Mouse (Mus musculus) frontal cortex, postnatal 25 days (tissue): ENCODE results near the gene Sel1l.
"Not testable (repeated sequence)": the region's sequence is repeated elsewhere in the genome, so short reads cannot be mapped to it uniquely, and the experiment has no call there.

Source experiments
- DNase-seq, 2 experiments: peaks; one replicate each; pipeline ENCODE4 v3.0.0; 2022; ENCODE audit warnings: low spot score in 2 of 2

The Sel1l gene

DNA sequence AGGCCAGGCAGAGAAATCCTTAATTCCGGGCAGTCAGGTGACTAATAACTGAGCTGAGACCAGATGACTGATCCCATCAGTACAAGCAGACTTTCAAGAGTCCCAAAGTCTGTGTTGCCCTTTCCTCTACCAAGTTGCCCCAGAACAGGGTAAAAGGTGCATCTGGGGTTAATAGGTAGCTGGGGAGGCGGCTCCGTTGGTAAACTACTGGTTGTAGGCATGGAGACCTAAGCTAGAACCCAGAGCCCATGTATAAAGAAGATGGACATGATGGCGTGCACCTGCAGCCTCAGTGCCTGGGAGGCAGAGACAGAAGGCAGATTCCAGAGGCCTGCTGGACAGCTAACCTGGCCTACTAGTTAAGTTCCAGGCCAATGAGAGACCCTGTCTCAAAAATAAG, 30.2 kb downstream of the Sel1l start:
- peak in 1 of 2 experiments; percentile 1 for DNase-seq

DNA sequence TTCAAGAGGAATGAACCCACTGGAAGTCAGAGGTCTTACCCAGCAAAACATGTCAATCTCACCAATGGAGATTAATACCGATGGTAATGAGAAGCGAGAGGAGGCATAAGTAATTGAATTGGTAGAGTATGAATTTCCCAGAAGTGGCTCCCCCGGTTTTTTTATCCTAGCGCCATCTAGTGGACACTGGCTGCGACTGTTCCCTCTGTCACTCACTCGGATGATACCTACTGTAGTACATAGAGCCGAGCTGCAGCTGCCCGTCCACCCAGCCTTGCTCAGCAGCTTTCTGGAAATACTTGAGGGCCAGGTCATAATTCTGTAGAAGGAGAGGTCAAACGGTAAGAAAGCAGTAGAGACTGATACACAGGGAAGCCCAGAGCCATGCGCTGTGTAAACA, 33.0 kb downstream of the Sel1l start:
- peak in 1 of 2 experiments; percentile 32 for DNase-seq

DNA sequence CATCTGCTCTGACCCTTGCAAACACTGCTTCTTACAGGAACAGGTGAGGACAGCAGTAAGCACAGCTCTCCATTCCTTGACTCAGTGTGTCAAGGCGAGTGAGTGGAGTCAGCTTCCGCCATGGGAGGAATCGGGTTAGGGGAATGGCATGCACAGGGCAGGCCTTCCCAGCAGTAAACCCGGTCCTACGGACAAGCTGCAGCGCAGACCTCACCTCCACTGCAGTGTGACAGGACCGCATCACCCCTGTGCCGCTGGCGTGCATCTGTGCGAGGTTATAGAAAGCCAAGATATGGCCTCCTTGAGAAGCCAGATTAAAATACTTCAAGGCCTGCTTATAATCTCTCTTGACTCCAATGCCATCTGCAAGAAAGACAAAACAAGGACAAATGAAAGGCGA, 33.4 kb downstream of the Sel1l start:
- DNase-seq: no peak

DNA sequence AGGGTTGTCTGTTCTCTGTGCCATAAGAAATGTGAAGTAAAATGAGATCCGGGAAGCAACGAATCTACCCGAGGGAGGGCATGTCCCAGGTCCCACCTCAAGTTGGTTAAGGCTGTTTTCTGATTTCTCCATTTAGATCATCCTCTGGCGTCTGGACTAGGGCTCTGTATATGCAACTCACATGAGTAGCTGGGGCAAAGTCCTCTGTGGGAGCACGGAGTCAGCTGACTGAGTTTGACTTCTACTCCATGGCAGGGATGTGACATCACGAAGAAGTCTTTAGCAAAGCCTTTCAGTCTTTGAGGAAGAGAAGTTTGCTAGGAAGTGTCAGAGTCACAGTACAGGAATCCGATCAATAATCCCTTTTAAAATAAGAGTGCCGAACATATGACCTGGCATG, 40.0 kb downstream of the Sel1l start:
- DNase-seq: no peak

DNA sequence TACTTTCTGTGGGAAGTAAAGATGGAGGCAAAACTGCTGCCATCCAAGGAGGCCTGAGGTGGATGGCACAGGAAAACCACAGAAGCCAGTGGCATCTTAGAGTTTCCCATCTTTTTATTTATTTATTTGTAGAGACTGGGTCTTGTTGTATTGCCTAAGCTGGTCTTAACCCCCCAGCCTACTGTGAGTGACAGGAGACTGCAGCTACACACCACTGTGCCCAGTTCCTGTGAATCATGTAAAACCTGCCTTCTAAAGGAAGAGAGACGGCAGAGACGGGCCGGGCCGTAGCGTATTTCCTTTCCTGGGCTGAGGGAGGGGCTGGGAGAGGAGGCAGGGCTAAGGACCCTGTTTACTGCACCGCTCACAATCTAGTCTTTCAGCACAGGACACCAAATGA, 41.2 kb downstream of the Sel1l start:
- DNase-seq: no peak

DNA sequence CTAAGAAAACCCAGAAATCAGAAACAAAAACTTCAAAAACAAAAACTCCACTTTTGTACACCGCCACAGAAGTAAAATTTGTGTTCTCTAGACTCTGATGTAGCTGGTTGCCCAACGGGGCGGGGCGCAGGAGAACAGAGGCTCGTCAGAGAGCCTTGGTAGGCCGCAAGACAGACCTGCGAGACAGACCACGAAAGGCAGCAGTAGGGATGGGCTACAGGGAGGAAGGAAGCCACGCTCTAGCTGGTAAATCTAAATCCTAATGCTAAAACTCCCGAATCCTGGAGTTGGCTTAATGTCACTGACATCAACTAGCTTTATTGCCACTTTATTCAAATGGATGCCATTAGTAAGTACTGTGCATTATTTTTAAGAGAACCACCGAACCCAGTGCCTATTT, 41.9 kb downstream of the Sel1l start:
- no peak for DNase-seq

DNA sequence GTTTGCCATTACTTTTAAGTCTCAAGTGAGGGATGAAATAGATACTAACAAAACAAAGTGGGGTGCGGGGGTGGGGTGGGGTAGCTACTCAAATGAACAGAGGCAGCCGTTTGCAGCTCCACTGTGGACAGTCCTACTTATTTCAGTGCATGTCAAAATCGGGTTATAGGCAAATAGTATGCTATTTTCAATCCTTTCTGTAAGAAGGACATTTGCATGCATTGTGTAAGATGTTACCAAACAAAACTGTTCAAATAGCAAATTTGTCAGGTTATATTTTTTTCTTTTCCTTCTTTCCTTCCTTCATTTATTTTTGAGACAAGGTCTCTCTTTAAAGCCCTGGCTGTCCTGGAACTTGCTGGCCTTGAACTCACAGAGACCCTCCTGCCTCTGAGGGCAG, 44.7 kb downstream of the Sel1l start:
- DNase-seq: no peak

DNA sequence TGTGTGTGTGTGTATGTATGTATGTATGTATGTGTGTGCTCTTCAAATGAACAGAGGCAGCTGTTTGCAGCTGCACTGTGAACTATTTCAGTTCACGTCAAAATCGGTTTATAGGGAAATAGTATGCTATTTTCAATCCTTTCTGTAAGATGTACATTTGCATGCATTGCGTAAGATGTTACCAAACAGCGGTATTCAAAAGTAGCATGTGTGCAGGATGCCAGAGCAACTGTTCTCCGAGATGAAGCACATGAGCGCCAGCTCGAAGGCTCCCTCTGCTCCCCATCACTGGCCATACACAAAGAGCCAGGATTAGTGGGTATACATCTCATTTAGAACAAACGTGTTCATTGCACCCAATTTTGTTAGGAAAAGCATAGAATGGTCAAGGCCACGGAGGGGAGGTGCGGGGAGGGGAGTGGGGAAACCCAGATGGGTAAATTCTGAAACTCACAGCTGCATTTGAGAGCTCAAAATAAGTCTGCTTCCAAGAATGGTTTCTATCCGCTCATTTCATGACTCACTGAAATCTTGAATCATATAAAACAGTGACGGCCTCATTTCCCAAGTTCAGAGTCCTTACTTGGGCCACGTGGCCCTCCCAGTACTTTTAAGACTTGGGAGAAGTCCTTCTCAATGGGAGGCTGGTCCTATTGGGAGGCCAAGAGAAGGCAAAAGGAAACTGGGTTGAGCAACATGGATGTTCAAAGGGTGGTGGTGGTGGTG, 45.6 kb downstream of the Sel1l start:
- peak in 1 of 2 experiments; percentile 31 for DNase-seq

DNA sequence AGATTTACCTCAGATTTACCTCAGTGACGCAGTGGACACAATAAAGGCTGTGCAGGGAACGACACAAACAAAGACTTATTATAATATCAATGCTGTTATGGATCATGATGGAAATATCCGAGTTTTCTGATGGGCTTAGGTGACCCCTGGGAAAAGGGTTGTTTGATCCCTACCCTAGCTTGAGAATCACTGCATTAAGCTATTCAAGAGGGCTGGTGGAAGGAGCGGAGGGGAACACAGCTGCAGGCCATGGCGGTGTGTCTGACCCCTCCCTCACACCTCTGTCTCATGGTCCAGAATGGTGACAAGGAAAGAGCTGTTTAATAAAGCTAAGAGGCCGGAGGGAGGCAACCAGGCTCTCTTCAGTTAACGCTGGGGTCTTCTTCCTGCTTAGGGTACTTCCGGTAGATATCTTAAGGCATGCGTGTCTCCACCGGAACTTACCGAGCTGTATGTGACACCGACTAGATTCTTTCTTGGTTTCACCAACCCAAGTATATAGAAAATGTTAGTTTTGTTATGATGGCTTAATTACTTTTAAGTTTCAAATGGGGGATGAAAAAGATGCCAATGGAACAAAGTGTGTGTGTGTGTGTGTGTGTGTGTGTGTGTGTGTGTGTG, 46.3 kb downstream of the Sel1l start:
- no peak for DNase-seq

DNA sequence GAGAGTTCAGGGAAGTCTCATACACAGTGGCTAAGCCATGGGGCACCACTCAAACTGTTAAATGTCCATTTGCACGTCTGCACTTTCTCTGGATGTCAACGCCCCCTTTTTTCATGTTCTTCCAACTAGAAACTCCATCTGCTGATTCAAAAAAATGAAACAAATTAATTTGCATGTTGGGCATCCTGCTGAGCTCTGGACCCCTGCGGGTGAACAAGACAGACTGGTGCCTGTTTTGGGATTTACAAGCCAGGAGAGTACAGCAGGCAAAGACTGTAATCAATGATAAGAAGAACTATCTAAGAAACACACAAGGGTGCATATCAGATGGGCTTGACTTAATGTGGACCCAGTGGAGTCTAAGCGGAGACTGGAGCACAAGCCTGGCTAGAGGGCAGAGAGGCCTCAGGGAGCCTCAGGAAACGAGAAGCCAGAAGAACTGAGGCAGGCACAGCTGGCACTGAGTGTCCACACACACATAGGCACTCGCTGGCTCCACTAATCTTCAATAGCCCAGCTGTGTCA, 48.0 kb downstream of the Sel1l start:
- DNase-seq: no peak

DNA sequence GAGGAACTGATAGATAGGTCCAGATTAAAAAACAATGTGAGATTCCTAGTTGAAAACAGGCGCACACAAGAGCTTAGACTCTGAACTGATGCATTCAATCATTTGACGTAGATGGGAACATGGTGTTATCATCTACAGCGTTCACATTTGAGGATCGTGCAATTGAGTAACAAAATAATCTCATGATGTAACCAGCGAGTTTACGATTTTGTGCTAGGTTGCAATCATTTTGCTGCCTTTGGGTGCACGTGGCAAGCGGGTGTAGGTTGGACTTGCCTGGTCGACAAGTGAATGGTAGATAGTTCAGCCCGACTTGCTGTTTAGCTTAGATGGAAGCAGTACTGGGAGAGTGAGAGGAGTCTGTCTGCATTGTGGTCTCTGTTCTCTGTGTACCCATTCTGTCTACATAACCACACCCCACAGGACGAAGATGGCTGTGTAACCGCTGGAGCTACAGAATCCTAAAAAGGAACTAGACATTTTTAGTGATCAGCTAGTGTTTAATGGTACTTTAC, 49.1 kb downstream of the Sel1l start:
- DNase-seq: no peak

DNA sequence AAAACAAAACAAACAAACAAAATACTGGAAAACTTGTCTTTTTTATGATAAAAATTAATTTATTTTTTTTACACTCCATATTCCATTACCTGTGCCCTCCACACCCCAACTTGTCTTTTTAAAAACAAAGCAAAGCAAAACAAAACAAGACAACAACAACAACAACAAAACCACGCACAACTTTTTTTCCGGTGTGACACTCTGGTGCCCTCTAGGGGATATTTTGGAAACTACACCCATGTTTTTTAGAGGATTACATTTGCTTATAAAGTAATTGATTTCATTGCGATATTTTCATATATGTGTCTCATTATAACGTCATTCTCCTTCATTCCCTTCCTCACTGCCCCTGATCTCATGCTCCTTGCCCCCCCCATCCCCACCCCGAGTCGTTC, 49.6 kb downstream of the Sel1l start:
- no peak for DNase-seq

DNA sequence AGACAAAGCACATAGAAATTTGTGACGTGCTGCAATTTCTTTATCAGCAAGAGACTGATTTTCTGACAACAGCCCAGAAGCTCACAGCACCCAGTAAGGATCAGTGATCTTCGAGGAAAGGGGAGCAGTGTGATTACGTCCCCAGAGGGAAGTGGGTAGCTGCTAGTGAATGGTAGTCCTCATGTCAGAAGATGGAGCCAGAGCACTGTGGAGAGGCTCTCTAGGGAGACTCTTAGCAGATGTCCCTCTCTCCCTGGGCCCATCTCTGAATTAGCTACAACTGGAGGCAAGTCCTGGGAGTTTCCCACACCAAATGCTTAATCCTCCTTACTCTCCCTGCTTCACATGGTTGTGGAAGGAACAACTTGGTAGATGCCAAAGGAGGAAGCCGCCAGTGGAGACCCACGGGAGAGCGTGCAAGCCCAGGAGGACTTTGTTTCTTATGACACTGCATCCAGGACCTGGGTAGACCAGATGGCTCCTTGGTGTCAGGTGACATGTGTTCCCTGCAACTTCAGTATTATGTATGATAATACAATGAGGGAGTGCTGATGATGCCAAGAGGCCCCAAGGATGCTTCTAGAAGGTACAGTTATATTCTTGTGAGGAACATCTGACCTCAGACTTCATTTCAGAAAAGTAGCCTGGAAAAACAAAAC, 50.1 kb downstream of the Sel1l start:
- no peak for DNase-seq

DNA sequence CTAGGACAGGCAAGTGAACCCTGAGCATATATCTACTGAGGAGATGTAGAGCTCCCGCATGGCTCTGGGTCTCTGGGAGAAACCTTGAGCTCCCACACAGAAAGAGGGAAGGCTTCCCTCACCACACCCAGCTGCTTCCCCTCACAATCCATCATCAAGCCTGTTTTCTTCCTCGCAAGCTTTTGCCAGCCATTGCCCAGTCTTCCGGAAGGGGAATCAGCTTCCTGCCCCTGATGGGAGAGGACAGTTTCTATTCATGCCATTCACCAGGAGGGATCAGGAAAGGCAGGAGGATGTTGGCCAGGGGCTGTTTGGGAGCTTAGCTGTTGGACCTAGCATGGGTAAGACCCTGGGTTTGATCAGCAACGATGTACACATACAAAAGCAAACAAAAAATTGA, 52.2 kb downstream of the Sel1l start:
- DNase-seq: no peak

DNA sequence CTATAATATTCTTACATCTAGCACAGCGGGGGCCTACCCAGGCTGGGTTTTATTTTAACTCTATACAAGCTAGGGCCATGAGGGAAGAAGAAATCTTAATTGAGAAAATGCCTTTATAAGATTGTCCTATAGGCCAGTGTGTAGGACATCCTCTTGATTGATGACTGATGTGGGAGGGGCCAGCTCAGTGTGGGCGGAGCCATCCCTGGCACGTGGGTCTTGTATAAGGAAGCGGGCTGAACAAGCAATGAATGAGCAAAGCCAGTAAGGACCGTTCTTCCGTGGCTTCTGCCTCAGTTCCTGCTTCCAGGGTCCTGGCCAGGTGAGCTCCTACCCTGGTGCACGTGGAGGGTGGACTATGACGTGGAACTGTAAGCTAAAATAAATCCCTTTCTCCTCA, 55.7 kb downstream of the Sel1l start:
- no peak for DNase-seq

DNA sequence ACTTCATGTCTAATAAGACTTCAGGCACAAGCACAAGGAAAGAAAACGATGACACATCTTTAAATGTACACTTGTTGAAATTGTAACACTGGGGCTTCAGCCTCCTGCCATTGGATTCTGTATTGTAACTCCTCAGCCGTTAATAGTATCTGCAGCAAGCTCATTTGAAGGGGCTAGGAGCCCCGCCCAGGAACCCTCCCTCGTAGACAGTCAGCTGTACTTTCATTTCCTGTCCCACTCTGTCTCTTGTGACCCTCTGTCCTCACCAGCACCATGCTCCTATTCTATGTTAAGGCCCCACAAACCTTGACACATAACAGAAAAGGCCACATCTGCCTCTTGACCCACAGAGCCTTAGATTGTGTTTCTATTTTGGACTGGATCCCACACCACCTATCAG, 57.1 kb downstream of the Sel1l start:
- no peak for DNase-seq

DNA sequence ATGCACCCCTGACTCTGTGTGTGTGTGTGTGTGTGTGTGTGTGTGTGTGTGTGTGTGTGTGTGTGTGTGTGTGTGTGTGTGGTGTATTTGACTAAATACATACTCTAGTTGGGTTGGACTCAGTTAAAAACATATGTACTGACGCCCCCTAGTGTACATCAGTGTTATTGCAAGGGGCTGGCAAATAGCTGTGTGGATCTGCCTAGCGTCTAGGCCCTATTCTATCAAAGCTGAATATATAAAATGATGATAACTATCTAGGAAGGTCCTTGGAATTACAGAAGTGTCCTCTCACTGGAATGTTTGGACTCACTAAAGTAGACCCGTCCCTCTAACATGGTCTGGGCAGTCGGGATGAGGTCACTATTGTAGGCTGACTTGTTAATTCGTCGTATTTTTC, 59.2 kb downstream of the Sel1l start:
- peak; percentile 34 to 56 for DNase-seq

DNA sequence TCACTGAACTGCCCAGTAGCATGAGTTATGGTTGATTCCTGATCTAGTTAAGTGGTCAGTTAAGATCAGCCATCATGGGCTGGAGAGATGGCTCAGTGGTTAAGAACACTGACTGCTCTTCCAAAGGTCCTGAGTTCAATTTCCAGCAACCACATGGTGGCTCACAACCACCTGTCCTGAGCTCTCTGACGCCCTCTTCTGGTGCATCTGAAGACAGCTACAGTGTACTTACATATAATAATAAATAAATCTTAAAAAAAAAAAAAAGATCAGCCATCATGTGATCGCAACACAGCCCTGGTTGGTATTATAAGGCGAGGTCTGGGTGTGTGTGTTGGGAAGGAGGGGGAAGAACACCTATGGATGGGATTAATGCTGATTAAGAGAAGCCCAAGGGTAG, 60.5 kb downstream of the Sel1l start:
- DNase-seq: not testable (repeated sequence)

DNA sequence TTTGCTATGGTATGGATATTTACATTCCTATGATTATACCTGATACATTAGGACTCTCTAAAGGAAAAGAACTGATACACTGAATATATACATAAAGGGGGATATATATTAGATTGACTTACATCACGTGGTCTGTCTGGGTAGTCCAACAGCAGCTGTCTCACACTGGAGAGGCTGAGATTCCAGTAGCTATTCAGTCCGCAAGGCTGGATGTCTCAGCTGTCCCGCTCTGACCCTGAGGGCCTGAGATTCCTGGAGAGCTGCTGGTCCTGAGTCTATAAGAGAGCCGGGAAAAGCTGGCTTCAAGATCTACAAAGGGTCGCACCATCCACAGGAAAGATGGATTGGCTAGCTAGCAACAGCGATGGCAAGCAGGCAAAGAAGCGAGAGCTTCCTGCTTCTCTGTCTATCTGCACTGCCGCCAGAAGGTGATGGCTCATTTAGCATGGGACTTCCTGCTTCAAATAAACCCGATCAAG, 61.0 kb downstream of the Sel1l start, which contains the start of gene Ston2:
TSS of gene Ston2 (minus strand) at position 429 of the 479 bp plus-strand sequence.
- DNase-seq: no peak

DNA sequence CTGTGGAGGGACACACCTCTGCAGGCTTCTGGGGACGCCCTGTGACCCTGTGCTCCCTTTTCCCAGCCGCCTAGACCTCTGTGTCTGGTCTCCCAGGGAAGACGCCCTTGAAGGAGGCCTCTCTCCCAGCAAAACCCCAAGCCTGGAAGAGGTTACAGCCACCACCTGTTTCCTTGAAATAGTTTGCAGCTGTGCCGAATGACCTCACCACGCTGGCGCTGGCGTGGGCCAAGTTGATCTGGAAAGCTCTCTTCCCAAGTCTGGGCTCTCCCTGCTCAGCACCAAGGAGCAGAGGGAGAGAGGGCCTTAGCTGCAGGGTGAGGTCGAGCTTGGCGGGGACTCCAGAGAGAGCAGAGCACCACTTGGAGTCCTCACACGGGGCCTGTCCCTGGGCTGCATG, 62.6 kb downstream of the Sel1l start:
- no peak for DNase-seq

DNA sequence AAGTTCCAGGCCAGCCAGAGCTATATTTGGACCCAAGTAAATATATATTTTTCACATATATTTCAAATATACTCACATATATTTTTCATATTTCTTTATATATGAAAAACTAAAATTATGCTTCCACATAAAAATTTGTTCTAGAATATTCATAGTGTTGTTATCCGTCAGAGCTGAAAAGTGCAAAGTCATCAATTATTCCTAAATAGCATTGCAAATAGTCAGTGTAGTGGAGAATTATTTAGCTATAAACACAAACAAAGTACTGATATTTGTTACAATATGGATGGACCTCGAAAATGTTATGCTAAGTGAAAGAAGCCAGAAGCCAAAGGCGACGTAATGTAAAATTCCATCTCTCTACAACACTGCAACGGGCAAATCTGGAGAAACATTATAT, 67.5 kb downstream of the Sel1l start:
- no peak for DNase-seq

DNA sequence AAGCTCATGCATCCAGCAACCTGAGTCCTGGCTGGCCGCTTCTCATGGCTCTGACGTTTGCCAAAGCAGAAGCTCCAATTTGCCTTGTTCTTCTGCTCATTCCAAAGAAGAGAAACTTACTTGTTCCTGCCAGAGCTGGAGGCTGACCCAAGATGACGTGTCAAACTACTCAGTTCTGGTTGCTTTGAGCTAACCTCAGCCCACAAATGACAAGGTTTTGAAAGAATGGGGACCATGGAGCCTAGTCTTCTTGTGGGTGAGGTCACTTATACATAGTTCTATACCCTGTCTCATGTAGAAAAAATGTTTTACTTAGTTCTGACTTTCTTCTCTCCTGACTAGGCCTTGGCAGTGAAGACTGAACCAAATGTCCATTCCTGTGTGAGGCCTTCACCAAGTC, 68.4 kb downstream of the Sel1l start:
- DNase-seq: no peak

DNA sequence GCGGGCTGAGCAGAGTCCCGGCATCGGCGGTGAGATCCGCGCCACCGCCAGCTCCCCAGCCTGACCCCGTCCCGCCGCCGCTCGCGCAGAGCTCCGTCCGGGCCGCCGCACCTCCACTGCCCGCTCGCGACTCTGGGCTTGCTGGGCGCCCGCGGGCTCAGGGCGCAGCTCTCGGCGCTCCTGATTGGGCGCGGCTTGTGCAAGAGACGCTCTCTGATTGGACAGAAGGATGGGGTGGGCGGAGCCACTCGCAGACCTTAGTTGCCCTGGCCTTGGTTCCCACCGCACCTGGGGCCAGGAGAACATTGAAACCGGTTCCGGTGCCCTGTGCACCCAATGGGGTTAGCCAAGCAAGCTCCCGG, 70.0 kb downstream of the Sel1l start:
- peak; percentile 56 to 64 for DNase-seq
